Mouse (Mus musculus) B cell, adult 2 months (primary cell): ENCODE results near the gene Hlcs.

ENCODE experiments used
- DNase-seq, 2 experiments: peaks; one replicate each; pipeline ENCODE4 v3.0.0; 2022

Hlcs gene

DNA sequence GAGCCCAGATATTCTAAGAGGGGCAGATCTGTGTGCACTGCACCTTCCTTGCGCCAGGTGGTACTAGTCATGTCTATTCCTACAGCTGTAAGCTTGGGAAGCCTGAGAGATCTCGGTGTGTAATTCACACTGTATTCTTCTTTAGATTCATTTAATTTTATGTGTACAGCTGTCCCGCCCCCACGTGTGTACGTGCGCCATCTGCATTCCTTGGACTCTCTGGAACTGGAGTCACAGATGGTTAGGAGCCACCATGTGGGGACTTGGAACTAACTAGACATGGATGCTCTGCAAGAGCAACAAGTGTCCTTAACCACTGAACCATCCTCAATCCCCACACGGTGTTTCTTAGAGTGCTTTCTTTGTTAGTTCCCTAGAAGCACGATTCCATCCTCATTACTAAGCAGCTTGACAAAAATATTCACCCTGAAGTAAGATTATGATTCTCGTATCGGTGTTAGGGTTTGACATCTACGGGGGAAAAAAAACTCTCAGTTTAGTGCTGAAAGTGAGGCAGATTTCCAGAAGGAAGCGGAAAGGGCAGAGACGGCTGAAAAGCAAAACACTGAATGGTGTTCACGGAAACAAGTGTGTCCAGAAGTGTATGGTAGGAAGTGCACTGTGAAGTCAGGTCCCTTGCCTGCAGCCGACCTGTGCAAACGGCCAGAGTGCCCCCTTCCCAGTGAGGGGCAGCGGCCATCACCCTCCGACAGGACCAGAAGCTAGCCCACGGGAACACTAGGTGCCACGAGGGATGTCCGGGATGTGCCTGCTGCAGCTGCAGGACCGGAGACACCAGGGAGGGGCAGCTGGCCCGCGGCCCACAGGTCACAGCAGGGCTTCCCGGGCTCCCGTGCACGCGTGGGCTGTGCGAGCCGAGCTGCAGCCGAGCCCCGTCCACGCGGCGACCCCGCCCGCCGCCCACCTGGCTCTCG lies 24.0 kb downstream of the Hlcs start:
- peak in 1 of 2 experiments; percentile 17 for DNase-seq

DNA sequence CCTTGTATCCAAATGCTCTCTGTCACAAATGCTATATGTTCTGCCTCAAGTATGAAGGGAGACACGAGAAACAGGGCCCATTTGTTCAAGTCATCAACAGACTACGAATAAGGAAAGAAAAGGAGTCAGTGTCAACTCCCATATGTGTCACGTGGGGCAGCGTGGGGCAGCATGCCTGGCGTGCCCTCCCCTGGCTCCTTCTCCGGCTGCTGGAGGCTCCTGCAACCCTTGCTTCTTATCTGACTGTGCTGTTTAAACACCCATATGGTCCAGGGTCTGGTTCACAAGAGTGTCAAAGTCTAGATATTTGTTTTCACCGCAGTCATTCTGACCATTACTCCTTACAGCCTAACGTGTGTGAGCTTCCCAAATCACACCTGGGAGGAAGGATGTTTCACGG lies 25.5 kb downstream of the Hlcs start:
- DNase-seq, result no peak

DNA sequence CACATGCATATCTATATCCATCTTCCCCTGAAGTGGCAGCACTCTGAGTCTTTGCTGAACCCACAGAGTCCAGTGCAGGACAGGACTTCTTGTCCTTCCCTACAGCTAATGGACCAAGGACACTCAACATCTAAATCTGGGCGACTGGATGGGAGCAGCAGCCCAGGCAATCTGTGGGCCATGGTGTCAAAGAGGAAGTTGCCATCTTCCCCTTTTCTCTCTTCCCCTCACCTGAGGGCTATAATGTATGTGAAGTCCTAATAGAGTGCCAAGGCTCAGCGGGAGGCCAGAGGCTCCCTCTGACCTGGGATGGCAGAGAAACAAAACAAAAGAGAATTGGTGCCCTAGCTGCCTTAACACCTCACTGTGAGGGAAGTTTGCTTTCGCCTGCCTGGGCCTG lies 29.4 kb downstream of the Hlcs start:
- peak; percentile 15 to 26 for DNase-seq

DNA sequence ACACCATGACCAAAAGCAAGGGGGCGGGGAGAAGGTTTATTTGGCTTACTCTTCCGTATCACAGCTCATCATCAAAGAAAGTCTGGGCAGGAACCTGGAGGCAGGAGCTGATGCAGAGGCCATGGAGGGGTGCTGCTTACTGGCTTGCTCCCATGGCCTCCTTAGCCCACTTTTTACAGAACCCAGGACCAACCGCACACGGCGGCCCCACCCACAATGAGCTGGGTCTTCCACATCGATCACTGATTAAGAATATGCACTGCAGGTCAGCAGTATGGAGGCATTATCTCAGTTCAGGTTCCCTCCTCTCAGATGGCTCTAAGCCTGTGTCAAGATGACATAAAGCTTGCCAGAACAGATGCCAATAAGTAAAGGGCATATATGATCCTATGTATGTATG lies 42.5 kb downstream of the Hlcs start:
- no peak for DNase-seq

DNA sequence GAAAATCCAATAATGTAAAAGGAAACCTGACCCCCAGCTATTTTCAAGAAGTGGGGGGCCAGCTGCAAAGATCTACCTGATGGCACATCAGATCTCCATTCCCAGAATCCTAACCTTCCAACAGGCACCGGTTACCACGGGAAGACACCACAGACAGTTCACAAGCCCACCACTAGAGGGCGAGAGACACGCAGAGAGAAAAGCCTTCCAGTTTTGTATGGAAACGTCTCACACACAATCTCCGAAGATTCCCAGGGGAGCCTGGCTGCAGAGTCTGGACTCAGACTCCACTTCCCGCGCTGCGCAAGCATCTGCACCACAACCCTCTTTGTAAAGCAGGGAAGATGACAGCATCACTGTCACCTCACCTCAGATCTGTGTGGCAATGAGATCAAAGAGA lies 43.7 kb downstream of the Hlcs start:
- DNase-seq, result peak; percentile 81 to 83

DNA sequence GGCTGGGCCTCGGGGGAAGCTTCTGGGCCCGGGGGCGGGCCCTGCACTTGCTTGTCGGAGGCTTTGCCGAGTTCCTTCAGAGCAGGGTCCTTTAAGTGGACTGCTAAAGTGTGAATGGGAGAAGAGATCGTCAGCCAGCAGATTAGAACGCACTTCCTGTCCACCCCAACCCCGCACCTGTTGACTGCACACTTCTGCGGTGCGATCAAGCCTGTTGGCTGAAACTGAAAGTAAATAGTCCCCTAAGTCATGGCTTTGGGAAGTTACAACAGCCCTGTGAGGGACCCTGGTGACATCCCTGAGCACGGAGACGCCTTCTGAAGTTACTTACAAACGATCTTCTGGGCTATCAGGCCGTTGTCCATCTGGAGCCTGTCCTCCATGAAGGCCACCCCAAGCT lies 45.2 kb downstream of the Hlcs start:
- DNase-seq, result no peak

DNA sequence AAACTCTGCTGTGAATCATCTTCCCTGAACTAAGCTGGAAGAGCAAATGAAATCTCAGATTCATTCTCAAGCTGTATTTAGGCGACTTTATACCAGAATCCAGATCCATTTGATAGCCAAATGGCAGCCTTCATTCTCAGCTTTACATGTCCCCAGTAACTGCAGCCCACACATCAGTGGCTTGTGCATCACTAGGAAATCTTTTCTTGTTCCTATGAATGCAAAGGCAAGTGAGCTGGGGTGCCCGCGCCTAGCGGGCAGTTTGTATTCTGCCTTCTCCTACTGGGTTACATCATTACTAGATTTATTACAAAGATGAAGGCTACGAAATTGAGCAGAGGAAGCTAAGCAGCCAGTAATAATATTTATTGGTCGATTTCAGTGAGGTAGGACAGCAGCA lies 48.8 kb downstream of the Hlcs start:
- no peak for DNase-seq

DNA sequence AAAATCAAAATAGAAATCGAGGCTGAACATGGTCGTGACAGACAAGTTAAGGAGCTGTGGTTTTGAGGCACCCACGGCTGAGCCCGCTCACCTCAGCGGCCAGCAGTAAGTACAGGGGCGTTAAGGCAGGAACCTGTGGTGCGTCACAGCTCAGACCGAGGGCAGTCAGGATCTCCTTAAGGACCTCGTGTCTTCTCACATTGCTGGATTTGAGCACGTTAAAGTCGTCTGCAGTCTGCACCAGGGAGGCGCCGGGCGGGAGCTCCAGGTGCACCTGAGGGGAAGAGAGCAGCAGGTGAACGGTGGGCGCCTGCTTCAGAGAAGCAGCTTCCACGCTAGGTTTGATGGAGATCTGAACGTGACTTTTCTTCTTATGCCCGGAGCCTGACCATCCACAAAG lies 50.9 kb downstream of the Hlcs start:
- no peak for DNase-seq

DNA sequence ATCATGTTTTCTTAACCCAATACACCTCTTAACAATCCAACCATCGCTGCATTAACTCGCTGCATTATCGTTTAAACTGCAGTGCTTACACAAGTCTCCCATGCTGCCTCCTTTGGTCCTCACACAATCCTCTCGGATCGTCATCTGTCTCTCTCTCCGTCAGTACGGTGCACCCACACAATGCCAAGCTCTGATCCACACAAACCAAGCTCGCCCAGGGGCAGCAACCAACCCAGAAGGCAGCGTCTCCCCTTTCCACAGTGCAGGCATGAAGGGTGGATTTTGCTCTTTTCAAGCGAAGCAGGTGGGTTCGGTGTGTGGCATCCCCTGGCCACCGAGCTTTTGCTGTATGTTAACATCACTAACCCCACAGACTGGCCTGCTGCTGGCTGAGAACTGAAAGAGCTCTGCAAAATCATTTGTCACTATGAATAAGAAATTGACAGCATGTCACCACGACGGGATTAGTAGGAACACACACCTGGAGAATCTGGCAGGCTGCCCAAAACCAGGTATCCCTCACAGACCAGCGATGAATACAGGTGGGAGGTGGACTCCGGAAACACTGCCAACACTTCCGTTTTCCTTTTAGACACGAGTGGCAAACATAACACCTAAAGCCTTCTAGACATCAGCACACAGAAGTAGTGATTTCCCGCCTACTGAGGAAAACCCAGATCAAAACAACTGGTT lies 52.3 kb downstream of the Hlcs start:
- DNase-seq, result no peak

DNA sequence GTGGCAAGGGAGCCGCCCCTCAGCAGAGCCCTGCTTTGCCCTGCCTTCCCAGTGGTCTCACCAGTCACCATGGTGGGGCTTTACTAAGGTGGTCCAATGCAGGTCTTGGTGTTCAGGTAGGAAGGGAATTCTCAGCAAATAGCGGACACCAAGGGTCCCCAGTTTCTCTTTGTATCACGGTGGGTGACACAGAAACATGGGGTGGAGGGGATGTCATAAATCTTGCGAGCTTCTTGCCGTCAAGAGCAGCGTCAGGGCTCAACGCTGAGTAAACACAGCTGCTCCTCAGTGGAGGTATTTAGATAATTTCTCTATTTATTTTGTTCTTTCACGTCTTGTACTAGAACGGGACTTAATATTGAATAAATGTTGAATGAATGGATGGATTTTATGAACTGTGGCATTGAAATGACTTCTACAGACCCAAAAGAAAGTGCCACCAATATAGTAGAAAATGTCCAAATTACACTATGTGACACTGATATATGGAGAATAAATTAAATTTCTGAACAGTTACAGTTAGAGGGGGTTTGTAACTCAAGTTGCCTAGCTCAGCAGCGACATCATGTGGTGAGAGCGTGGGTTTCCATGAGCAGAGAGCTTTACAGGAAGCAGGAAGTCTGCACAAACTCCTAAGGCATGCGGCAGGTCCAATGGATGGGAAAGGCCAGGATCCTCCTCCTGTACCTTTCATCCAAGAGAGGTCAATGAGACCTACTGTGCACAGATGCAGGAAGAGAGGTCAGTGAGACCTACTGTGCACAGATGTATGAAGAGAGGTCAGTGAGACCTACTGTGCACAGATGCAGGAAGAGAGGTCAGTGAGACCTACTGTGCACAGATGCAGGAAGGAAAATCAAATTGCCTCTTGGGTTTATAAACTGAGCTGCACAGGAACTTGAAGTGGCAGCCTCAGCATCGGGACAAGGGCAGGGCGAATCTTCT lies 54.7 kb downstream of the Hlcs start:
- DNase-seq, result peak; percentile 82 to 86

DNA sequence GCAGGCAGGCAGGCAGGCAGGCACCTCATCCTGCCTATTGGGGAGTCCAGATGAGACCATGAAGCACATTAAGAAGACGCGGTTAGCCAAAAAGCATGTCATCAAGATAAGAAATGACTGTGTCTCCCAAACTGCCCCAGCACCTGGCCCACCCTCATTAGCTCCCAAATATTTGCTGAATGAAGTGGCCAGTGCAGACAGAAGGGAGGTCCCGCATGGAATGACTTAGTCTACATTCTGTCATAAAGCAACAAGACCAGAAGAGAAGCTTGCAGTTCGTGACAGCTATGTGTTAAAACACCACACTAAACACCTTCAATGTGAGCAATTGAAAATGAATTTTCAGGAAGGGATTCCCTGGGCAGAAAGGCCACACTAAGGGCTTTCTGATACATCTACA lies 57.8 kb downstream of the Hlcs start:
- DNase-seq, result no peak

DNA sequence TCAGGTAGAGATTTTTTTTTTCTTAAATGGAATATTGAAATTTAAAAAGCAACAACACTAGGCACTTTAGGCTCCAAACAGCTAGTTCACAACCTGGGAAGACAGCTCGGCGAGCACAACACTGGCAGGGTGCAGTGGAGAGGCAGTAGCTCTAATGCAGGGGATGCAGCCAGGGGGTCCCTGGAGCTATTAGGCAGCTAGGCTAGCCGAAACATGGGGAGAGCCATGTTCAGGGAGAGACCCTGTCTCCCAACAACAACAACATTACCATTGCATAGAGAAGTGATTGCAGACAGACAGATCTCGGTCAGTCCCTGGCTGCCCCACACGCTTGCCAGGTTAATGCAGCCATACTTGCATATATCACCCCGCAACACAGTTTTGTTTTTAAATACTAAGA lies 58.3 kb downstream of the Hlcs start:
- DNase-seq, result no peak

DNA sequence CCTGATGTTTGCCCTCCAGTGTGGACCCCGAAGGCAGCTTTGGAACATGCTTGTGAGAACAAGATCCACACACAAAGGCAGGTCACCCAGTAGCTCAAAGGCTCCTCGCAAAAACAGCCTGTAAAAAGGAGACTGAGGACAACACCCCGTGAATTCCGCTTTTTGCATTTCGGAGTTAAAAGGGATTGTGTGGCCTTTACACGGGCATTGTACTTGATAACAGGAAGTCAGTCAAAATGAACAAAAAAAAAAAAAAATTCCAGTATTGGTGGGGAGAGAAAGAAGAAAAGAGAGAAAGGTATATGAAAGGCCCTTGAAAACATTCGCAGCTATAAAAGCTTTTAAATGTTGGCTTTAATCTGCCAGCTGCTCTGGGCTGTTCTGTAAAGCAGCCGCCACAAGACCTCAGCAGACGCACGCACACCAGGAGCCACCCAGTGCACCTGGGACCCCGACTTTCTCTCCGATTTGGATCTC lies 58.9 kb downstream of the Hlcs start:
- no peak for DNase-seq

DNA sequence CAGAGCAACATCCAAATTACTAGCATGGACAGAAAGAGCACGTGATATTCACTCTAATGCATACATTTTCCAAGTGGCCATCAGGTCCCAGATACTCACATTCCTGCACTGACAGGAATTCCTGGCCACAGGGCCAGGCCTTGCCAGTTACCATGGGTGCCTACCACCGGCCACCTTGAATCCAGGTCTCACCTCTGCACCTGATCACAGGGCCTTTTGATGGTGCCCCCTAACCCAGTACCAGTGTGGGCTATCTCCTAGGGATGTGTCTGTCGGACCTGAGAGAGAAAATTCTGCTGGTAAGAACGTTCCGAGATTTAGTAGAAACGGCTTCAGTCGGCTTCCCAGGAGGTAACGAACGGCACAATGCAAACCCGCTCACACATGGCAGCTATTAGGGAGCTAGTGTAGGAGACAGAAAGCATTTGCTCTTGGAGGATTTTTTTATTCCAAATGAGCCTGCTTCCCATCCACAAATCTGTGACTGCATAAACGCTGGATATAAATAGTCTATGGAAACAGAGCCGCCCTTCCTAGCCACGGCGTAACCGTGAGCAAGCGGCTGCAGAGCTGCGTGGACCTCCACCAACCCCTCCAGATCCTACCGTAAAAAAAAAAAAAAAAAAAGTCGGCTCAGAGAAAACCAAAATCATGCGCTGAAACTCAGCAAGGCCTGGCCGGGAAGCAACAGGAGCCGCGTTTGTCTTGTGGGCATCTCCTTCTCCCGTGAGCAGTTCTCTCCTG lies 59.5 kb downstream of the Hlcs start:
- no peak for DNase-seq

DNA sequence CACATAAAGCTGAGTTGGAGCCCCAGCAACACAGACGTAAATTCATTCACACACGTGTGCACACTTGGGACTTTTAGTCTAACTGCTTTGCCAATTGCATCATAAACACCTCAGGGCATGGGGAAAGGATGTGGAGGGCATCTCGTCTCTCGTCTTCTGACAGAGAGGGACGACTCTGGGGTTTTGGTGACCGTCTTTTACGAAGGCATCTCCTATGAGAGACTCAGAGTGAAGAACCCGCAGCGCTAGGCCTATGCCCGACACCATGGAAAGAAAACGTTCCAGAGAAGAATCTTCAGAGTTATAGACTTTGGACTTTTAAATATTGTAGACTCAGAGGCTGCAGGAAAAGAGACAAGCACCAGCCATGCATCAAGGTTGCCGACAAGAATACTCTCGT lies 61.6 kb downstream of the Hlcs start:
- DNase-seq, result no peak

DNA sequence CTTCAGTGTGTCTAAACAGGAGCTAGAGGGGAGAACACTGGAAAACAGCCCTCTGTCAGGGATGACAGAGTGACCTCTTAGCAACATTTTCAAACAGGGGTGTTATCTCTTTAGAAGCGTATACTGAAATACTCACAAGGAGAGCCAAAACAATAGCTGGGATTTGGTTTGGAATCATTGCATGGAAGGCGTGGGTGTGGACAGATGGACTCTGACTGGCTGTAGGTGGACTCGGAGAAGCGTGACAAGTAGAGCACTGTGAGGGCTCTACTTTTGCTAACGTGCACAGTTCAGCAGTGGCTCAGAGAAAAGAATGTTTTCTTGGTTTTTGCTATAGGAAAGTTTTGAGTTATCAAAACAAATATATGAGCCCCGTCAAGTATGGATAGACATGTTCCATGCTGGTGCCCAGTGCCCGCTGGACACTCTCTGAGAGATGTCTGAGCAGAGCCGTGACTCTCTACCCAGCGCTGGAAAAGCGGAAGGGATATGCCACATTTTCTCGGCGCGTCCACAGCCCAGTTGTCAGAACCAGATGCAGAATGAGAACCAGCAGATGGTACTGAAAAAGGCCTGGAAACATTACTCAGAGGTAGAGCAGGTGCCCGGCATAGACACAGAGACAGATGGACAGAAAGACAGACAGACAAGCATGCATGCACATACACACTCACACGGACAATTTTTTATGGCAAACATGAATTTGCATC lies 62.6 kb downstream of the Hlcs start:
- DNase-seq, result no peak

DNA sequence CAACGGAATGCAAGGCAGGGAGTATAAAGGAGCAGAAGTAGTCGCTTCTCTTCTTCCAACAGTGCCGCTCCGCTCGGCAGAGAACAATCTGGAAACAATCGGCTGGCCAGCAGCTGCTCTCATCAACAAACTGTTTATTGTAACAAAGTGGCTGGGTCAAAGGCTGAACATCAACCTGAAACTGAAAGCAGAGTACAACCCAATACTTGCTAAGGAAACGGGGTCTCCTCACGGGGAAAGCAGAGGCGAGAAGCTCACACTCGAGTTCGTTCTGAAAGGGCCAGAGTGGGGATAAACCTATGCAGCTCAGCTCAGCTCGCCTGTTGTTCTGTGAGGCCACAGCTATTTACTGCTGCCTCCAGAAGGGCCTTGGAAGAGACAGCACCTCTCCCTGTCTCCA lies 63.2 kb downstream of the Hlcs start:
- DNase-seq, result no peak

DNA sequence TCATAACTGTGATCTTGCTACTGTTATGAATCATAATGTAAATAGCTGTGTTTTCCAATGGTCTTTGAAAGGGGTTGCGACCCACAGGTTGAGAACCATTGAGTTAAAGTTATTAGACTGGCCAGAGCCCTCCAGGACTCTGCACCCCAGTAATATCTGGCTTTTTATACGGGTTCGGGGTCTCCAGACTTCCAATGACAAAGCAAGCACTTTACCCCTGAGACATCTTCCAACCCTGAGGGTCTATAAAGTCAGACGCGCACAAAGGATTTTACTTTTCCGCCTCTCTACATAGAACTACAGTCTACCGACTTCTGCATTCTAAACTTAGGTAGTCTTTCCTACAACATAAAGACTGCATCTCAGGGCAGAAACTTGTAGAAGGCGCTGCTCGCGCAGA lies 63.7 kb downstream of the Hlcs start:
- DNase-seq, result no peak

DNA sequence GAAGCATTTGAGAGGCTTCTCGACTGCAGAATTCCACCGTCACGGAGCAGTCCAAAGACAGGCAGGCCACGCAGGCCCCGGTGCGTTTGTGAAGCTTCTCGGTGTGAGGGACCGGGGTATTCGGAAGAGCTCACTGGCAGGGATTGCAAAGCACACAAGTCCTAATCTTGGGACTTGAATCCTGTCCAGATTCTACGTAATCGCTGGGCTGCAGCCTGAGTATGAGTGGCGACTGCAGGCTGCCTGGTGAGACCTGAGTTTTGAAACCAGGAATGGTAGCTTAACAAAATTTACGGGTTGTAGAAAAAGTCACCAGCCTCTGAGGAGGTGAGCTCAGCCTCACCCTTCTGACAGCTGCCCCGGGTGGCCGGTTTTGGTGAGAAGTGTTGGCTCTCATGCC lies 64.7 kb downstream of the Hlcs start:
- no peak for DNase-seq

DNA sequence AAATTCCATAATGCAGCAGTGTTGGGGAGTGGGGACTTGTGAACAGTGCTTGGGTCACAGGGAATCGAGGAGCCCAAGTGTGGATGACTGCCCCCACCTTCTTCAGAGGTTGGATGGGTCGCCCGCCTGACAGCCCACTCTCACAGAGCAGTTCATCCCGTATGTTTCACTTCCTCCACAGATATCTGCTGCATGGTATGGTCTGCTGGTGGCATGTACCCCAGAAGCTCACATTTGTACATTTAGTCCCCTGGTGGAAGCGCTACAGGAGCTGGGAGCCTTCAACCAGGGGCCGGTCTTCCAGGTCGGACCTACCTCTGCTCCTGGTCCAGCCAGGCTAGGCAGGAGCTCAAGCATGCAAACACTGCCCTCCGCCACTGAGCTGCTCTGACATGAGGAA lies 66.4 kb downstream of the Hlcs start:
- DNase-seq, result peak; percentile 48 to 53

DNA sequence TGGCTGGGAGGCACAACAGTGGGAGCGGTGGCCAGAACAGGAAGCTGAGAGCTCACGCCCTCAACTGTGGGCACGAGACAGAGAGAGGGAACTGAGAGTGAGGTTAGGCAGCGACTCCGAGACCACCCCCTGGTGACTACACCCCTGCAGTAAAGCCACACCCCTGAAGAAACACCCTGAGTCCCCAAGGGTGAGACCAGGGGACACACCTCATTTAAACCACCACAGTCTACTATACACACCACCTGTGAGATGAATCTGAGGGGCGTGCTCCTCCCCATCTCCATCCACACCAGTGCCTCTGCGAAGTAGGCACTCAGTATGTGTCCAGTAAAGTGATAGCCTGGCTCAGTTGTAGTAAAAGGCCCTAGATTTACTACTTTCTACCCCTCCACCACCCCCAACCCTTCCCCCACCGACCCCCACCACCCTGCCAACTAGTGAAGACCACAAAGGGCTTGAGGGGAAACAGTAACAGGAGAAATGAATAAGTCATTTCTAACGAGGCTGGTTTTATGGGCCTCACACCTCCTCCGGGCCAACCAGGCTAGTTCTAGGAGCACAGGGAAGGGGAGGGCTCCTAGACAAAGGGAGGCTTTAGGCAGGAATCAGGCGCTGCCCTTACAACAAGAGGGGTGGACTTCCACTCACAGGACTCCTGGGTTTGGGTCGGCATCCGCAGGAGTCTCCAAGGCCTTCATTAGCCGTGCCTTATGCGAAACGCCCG lies 67.2 kb downstream of the Hlcs start:
- DNase-seq, result peak; percentile 72 to 78
